Mouse (Mus musculus) right cerebral cortex, postnatal 36 days (tissue): ENCODE results near the gene Asns.
"Not testable (repeated sequence)": the region's sequence is repeated elsewhere in the genome, so short reads cannot be mapped to it uniquely, and the experiment has no call there.

Source experiments
- DNase-seq, 2 experiments: peaks; one replicate each; pipeline ENCODE4 v3.0.0; 2022; ENCODE audit warnings: low spot score in 2 of 2, mixed read lengths in 1 of 2

Gene Asns

GRCm38 (mm10) chr6:7676194-7676901, 16.7 kb downstream of the Asns start:
- no peak for DNase-seq

DNA sequence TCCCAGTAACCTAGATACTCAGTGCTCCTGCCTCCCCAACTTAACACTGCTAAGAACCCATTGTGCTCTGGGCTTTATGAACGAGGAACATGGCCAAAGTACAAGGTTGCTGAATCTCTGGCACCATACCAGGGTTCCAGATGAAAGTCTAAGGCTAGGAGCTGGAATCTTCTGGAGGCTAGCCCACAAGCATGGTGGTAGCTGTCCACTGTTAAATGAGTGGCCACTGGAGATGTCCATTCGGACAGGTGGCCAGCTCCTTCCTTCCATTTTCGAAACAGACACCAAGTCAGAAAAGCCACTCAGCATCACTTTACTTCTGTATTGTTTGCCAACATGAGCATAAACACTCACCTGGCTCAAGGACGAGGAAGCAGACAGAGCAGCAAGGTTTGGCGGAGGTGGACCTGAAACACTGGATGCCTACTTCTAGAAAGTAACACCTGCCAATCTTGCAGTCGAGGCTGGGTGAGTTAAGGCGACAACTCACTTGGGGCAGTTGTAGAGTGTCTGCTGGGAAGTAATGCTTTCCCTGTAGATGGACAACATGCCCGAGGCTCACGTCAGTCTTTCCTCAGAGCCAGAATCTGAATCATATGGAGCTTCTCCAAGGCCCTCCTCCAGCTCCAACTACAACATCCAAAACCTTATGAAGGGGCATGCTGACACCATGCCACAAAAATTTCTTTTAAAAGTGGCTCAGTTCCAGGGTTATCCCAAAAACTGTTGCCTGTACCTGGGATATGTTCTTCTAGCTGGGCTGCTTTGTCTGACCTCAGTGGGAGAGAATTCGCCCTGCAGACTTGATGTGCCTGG, 20.4 kb downstream of the Asns start:
- DNase-seq: no peak

- DNase-seq: no peak
These were observed 21.6 kb downstream of the Asns start for GRCm38 (mm10) chr6:7671429-7671828.

- no peak for DNase-seq
These were observed 22.5 kb downstream of the Asns start for GRCm38 (mm10) chr6:7670588-7670987.

- DNase-seq: no peak
These were observed 23.3 kb downstream of the Asns start for GRCm38 (mm10) chr6:7669721-7670120.

- DNase-seq: no peak
These were observed 24.7 kb downstream of the Asns start for GRCm38 (mm10) chr6:7668332-7668731.

- DNase-seq: not testable (repeated sequence)
These were observed 27.2 kb downstream of the Asns start for GRCm38 (mm10) chr6:7665902-7666301.

DNA sequence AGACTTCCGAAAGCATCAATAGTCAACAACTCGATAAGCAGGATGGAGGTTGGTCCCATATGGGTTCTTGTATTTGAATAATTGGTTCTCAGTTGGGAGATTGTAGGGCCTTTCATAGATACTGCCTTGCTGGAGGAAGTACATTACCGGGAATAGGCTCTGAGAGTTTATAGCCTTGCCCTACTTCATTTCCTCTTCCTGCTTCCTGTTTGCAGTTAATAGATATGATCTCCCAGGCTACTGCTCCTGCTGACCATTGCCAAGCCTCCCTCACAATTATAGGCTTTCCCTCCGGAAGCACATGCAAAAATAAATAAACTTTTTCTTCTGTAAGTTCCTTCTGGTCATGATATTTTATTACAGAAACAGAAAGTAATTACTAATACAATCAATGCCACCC, 31.6 kb downstream of the Asns start:
- DNase-seq: no peak

- no peak for DNase-seq
These were observed 32.5 kb downstream of the Asns start for GRCm38 (mm10) chr6:7660377-7661080.

GRCm38 (mm10) chr6:7656601-7657000, 36.5 kb downstream of the Asns start:
- DNase-seq: no peak

- no peak for DNase-seq
These were observed 44.6 kb downstream of the Asns start for GRCm38 (mm10) chr6:7648458-7648857.
